Mouse (Mus musculus) heart, postnatal 0 days (tissue): Measurements from ENCODE around the gene Pcbp3. TPM values are rescaled to one million over a fixed set of nuclear protein-coding genes. Genes with fewer than 3 reads are reported as not detected.

Experiments used
- ATAC-seq: fragments of 200-750 bp; cut with Nextera tagmentation; 2 replicates; pipeline ENCODE4 v1.8.0; 2017; ENCODE audit warnings: low read depth, moderate number of reproducible peaks, moderate library complexity; ENCODE audit not compliant: insufficient read depth
- DNase-seq: peaks from one replicate; pipeline ENCODE4 v3.0.0-alpha.2; 2016; ENCODE audit warnings: low spot score
- H3K27ac ChIP-seq: fragments of 300-500 bp; sonication (generic); 2 replicates; pipeline ENCODE4 v1.5.1; 2014; ENCODE audit warnings: low read depth, mild to moderate bottlenecking
- H3K27me3 ChIP-seq: fragments of 300-500 bp; sonication (generic); 2 replicates; pipeline ENCODE4 v1.6.1; 2014; ENCODE audit warnings: low read length, mixed read lengths; ENCODE audit not compliant: control insufficient read depth, insufficient read depth
- H3K36me3 ChIP-seq: fragments of 300-500 bp; sonication (generic); replicated peaks from 2 replicates; pipeline ENCODE4 v1.6.1; 2014; ENCODE audit warnings: low read length, mixed read lengths; ENCODE audit not compliant: control insufficient read depth, insufficient read depth
- H3K4me1 ChIP-seq: fragments of 300-500 bp; sonication (generic); 2 replicates; pipeline ENCODE4 v1.6.1; 2014; ENCODE audit warnings: antibody characterized with exemption; ENCODE audit not compliant: control insufficient read depth, insufficient read depth
- H3K4me2 ChIP-seq: fragments of 300-500 bp; sonication (generic); 2 replicates; pipeline ENCODE4 v1.6.1; 2014; ENCODE audit warnings: low read depth, mild to moderate bottlenecking, low read length, moderate library complexity
- H3K4me3 ChIP-seq: fragments of 300-500 bp; sonication (generic); 2 replicates; pipeline ENCODE4 v1.5.1; 2014; ENCODE audit warnings: low read depth, low read length
- H3K9ac ChIP-seq: fragments of 300-500 bp; sonication (generic); replicated peaks from 2 replicates; pipeline ENCODE4 v1.6.1; 2014; ENCODE audit warnings: low read depth, low read length, mixed read lengths
- H3K9me3 ChIP-seq: fragments of 300-500 bp; sonication (generic); replicated peaks from 2 replicates; pipeline ENCODE4 v1.6.1; 2016; ENCODE audit warnings: low read length; ENCODE audit not compliant: control insufficient read depth
- CTCF ChIP-seq: IDR thresholded peaks from 2 replicates; pipeline ENCODE4 v1.5.1; 2016; ENCODE audit warnings: antibody characterized with exemption, control low read depth, low read depth
- EP300 ChIP-seq: IDR thresholded peaks from 2 replicates; pipeline ENCODE4 v1.6.1; 2016; ENCODE audit warnings: antibody characterized with exemption, low read depth
- WGBS: fragments of 180-500 bp; shearing (Covaris S2); extraction: QIAGEN DNeasy Blood & Tissue Kit; methylation state at CpG from one replicate; pipeline ENCODE4 v1.1.7; 2014; 5-methylcytosine and 5-hydroxymethylcytosine counted together
- polyA plus RNA-seq: library from polyadenylated mRNA; unstranded; fragments of >200 nt; fragmentation: Nextera tagmentation; extraction: Ambion mirVana; gene quantifications from 2 replicates; pipeline ENCODE4 v1.2.1, GENCODE M21; 2015
- total RNA-seq: library from RNA; depleted of rRNA; stranded (reverse); fragments of >200 nt; gene quantifications from 2 replicates; pipeline ENCODE4 v1.2.3, GENCODE M21; 2014; ENCODE audit warnings: low replicate concordance

The Pcbp3 gene
- total and polyA plus RNA-seq, 2 experiments from 2014 or later, result 5.6 to 5.9 TPM

GRCm38 (mm10) chr10:76725682-76726285 lies 235.9 kb downstream of the Pcbp3 start, which contains the start of gene Col6a1:
TSS of gene Col6a1 (minus strand) at chr10:76726168.
- DNase-seq (peak; percentile 49), ATAC-seq (peak; percentile 47; the same call in 1 of the 2 replicates)
- H3K9ac ChIP-seq, result peak within 1 kb of the TSS; percentile 56
- H3K4me1 ChIP-seq, result no peaks in the 10 kb centered on the region; the same call in 1 of the 2 replicates
- H3K27me3 ChIP-seq, result no peaks in the 10 kb centered on the region
- H3K9me3 ChIP-seq, result no peaks in the 10 kb centered on the region
- peak within 1 kb of the TSS; percentile 43 for H3K4me3 ChIP-seq
- peak within 1 kb of the TSS; percentile 27; the same call in 1 of the 2 replicates for H3K27ac ChIP-seq
- TF ChIP-seq CTCF, result no peak
- no peak for TF ChIP-seq EP300
- H3K36me3 ChIP-seq, result peaks cover 12% of the 10 kb centered on the region; the same call in 1 of the 2 replicates
- peak within 1 kb of the TSS; percentile 56 for H3K4me2 ChIP-seq
- WGBS, result 26% methylated on average over 9 of the region's 9 CpGs

DNA sequence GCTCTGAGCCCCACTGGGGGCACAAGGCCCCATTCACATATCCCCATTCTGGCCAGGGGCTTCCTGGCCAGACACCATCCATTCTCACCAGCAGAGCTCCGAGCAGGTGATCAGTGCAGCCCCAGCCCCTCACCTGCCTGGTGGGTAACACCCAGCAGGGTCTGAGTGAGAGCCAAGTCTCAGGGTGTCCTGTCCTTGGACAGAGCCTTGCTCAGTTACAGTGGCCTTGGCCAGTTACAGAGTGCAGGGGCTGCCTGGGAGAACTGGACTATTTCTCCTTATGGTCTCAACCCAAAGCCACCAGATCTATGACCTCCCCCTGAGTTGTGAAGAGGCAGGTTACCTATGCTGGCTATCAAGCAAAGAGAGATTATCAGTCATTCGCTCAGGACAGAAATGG lies 236.6 kb downstream of the Pcbp3 start:
- TF ChIP-seq CTCF (no peak), EP300 (no peak)
- H3K9ac ChIP-seq, result peak overlapping the region; percentile 56
- H3K9me3 ChIP-seq, result no peaks in the 10 kb centered on the region

GRCm38 (mm10) chr10:76724231-76724736 lies 237.4 kb downstream of the Pcbp3 start:
- H3K4me3 ChIP-seq, result peak overlapping the region; percentile 43
- ATAC-seq, result no peak
- no peaks in the 10 kb centered on the region for H3K27me3 ChIP-seq
- TF ChIP-seq EP300 (no peak), CTCF (no peak)
- H3K4me1 ChIP-seq, result no peaks in the 10 kb centered on the region; the same call in 1 of the 2 replicates
- H3K9ac ChIP-seq, result peak overlapping the region; percentile 56
- DNase-seq, result no peak
- no peak overlapping the region for H3K27ac ChIP-seq
- WGBS, result 39% methylated on average over 5 of the region's 5 CpGs
- peaks cover 16% of the 10 kb centered on the region; the same call in 1 of the 2 replicates for H3K36me3 ChIP-seq
- no peaks in the 10 kb centered on the region for H3K9me3 ChIP-seq
- peak overlapping the region; percentile 56 for H3K4me2 ChIP-seq

More for the DNA sequence above, 236.6 kb downstream of the Pcbp3 start:
- peak overlapping the region; percentile 56 for H3K4me2 ChIP-seq
- DNase-seq, result no peak
- no peaks in the 10 kb centered on the region; the same call in 1 of the 2 replicates for H3K4me1 ChIP-seq
- peaks cover 16% of the 10 kb centered on the region; the same call in 1 of the 2 replicates for H3K36me3 ChIP-seq
- H3K27ac ChIP-seq, result no peak overlapping the region
- H3K27me3 ChIP-seq, result no peaks in the 10 kb centered on the region
- H3K4me3 ChIP-seq, result peak overlapping the region; percentile 43
- WGBS, result 55% methylated on average over 2 of the region's 2 CpGs
- no peak for ATAC-seq

GRCm38 (mm10) chr10:76722751-76723450 lies 238.8 kb downstream of the Pcbp3 start:
- DNase-seq, result no peak
- H3K27me3 ChIP-seq, result no peaks in the 10 kb centered on the region
- TF ChIP-seq CTCF (no peak), EP300 (no peak)
- H3K27ac ChIP-seq, result no peak overlapping the region
- no peaks in the 10 kb centered on the region for H3K9me3 ChIP-seq
- no peak overlapping the region for H3K4me2 ChIP-seq
- peaks cover 16% of the 10 kb centered on the region; the same call in 1 of the 2 replicates for H3K36me3 ChIP-seq
- H3K4me3 ChIP-seq, result no peak overlapping the region
- ATAC-seq, result no peak
- WGBS, result 84% methylated on average over 18 of the region's 18 CpGs
- H3K9ac ChIP-seq, result no peak overlapping the region
- H3K4me1 ChIP-seq, result no peaks in the 10 kb centered on the region; the same call in 1 of the 2 replicates

GRCm38 (mm10) chr10:76721746-76722145 lies 239.9 kb downstream of the Pcbp3 start:
- ATAC-seq (no peak), DNase-seq (no peak)
- H3K4me2 ChIP-seq, result no peak overlapping the region
- no peak overlapping the region for H3K4me3 ChIP-seq
- no peaks in the 10 kb centered on the region; the same call in 1 of the 2 replicates for H3K4me1 ChIP-seq
- H3K9me3 ChIP-seq, result no peaks in the 10 kb centered on the region
- H3K36me3 ChIP-seq, result peaks cover 16% of the 10 kb centered on the region; the same call in 1 of the 2 replicates
- 90% methylated on average over 6 of the region's 6 CpGs for WGBS
- TF ChIP-seq EP300 (no peak), CTCF (no peak)
- no peak overlapping the region for H3K9ac ChIP-seq
- H3K27ac ChIP-seq, result no peak overlapping the region
- no peaks in the 10 kb centered on the region for H3K27me3 ChIP-seq
